Mouse (Mus musculus) right cerebral cortex, adult 2 months (tissue): ENCODE results near the gene Rnf126.
A peak's percentile ranks its signal among the peaks of the same experiment; 100 is the strongest.

Experiments
- DNase-seq, 2 experiments: peaks; one replicate each; pipeline ENCODE4 v3.0.0; 2021 to 2022; ENCODE audit warnings: low spot score in 2 of 2

The Rnf126 gene

DNA sequence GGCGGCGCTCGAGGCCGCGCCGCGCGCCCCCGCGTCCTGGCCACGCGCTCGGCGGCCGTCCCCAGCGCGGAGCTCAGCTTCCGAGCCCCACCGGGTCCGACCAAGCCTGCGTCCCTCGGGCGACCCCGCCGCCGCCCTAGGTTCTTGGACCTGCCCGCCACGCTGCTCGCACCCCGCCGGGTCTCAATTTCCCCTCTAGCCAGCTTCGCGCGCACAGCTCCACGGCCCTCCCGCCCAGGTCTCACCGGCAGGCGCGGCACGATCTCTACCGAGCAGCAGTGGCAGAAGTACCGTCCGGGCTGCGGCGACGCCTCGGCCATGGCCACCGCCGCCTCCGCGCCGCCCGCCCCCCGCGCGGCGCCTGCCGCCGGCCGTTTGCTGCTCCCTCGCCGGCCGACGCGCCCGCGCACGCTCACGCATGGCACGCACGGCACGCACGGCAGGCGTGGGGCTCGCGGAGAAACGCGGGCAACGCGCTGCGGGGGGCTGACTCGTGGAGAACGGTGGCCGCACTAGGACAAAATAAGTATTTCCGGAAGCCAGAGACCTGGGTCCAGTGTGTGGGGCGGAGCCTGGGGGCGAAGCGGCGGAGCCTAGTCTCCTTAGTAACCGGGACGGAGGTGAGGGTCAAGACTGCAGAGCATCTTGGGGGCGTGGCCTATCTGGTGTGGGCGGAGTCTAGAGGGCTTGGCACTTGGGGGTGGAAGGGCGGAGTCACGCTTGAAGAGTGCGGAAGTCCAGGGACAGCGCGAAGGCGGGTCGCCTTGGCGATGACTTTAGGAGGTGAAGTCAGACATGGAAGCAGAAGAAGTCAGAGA lies at the start of gene Rnf126:
Gene Rnf126 (minus strand): TSS at position 445 of the 818 bp plus-strand sequence.
- peak; percentile 98 to 99 for DNase-seq

DNA sequence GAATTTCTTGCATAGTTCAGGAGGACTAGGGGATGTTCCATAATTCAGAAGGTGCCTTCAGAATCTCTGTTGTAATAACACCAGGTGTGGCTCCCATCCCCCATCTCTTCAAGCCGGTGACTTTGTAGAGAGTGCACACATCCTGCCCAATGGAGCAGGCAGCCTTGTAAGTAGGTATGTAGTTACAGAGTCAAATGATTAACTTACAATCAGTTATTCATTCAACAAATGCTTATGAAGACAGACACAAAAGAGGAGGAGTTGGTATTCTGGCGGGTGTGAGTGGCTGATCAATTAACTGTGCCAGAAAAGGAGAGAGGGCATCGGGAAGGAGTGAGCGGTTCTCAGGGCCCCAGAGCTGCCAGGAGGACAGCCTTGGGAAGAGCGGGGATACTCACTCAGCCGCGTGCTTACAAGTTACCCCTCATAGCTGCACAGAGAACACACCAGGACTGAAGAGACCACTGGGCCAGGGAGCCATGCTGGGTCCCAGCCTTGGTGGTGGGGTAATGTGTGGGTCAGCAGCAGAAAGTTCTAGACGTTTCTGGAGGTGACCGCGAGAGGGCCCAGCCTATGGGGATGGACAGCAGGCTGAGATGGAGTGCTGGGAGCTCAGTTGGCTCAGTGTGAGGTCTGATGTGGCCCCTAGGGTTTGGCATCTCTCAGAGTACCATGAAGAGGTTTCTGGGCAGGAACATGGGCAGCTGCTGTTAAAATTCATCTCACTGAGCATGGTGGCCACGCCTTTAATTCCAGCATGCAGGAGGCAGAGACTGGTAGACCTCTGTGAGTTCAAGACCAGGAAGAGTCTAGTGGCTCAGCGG lies 49.1 kb upstream of the Rnf126 start:
- DNase-seq, result no peak

DNA sequence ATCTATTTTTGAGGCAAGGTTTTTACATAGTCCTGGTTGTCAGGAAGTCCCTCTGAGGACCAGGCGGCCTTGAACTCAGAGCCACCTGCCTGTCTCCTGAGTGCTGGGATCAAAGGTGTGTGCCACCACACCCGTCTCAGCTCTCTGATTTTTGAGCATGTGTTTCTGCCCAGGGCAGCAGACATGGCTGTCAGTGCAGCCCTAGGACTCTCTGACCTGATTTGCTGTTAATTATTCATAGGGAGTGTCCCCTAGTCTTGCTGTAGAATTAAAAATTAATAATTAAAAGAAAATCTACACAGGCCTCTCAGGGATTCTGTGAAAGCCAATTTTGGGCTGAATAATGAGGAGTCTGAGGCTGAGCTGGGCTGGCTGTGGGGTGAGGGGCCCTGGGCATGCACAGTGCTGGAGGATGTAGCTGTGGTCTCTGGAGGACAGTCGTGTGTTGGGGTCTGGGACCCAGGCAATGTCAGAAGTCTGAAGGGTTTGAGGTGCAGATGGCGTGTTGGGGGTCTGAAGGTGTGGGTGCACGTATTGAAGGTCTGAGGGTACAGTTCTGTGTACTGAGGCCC lies 47.6 kb upstream of the Rnf126 start:
- DNase-seq, result no peak

DNA sequence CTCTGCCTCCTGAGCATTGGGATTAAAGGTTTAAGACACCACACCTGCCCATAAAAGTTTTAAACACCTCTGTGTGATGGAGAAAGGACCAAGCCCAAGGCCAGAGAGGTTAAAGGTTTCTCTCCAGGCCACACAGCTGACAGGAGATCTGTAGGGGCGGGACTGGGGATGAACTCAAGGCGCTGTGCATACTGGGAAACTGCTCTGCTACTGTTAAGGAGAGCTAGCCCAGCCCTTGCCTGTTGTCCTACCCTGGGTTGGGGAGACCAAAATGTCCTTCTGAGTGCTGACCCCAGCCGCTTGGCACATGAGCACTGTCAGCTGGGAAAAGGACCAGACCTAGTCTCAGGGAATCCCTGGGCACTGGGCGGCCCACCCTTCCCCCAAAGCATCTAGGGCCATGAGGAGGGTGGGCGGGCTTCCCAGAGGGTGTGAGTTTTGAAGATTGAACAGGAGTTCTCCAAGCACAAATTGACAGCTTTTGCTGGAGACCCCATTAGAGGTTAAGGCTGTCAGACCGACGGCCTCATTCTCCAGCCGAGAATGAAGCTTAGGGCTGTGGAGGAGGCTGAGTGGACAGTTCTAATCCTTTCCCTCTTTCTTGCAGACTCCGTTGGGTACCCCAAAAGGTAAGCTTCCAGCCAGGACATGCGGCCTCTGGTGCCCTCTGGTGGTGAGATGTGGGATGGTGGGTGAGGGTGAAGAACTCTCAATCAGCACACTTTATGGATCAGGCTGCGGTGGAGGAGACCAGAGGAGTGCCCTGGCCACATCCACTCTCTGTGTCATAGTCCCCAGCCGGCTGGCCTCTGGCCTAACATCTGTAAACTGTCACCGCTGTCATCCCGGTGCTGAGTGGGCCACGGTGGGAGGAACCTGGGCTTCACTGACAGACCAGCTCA lies 45.2 kb upstream of the Rnf126 start:
- DNase-seq, result peak; percentile 87 to 94

DNA sequence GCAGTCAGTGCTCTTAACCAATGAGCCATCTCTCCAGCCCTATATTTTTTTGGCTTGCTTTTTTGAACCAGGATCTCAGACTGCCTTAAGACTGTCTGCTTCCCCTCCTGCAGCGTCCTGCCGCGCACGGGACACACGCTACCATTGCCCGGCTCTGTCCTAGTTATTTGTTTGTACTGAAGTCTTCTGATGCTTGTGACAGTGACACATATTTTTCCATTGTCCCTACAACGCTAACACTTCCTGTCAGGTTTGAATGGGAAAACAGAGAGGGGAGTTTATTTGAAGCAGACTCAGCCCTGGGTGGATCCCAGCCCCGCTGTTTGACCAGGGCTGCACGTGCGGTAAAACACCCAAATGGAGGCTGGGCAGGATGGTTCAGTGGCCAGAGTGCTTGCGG lies 42.0 kb upstream of the Rnf126 start:
- DNase-seq, result no peak

DNA sequence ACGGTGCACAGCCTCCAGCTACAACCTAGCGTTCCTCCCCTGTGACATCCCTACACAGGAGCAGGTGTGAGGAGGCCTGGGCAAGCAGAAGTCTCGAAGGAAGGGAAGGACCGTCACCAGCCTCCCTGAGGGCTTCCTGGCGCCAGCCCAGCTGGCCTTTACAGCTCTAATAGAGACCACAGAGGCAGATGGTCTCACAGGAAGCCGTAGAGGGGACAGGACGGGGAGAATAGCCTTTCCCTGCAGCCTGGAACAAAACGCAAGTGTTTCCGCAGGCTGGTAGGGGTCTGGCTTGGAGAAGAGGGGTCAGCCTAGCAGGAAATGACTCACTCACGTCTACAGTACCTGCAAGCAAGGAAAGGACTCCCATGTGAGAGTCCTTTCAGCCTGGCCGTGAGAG lies 41.1 kb upstream of the Rnf126 start:
- no peak for DNase-seq

DNA sequence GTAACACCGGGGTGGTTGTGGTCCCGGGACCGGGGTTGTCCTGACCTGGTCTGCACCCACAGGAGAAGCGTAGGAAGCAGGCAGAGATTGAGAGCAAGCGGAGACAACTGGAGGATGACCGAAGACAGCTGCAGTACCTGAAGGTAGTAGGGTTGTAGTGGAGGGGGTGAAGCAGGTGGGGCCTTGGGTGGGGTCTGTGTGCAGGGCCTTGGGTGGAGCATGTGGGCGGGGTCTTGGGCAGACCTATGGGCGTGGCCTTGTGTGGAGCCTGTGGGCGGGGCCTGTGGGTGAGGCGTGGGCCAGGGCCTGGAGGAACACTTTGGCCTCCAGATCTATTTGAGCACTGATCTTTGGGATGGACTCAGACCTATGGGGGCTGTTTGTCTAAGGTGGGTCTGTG lies 40.2 kb upstream of the Rnf126 start:
- DNase-seq, result no peak

DNA sequence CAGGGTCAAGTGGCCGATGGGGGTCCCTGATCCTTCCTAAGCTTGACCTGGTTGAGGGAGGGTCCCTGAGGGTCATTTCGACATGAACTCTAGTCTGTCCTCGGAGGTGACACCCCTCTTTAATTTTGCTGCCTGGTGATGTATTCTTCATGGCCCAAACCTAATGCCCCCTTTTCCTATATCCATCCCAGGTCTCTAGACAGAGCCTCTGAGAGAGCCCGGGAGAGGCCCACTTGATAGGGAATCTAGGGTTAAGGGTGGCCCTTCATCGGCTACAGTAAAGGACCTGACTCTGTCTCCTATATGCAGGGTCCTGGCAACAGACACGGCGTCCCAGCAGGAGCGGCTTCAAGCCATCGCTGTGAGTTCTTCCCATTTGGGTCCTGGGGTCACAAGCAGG lies 39.6 kb upstream of the Rnf126 start:
- no peak for DNase-seq

DNA sequence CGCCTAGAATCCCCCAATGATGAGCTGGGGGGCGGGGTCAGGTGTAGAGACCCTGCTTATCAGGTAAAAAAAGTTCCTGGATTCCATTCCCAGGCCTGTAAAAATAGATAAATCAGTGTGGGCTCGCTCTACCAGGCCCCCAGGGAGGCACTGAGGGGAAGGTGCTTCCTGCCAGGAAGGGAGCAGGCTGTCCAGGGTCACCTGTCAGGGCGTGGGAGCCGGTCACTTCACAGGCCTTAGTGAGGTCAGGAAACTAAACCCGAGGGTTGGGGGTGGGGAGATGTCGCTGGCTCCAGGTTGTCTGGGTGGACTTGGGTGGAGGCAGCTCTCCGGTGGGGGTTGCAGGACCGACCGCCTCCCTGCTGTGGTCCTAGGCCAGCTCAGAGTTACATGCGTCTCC lies 38.9 kb upstream of the Rnf126 start:
- no peak for DNase-seq

DNA sequence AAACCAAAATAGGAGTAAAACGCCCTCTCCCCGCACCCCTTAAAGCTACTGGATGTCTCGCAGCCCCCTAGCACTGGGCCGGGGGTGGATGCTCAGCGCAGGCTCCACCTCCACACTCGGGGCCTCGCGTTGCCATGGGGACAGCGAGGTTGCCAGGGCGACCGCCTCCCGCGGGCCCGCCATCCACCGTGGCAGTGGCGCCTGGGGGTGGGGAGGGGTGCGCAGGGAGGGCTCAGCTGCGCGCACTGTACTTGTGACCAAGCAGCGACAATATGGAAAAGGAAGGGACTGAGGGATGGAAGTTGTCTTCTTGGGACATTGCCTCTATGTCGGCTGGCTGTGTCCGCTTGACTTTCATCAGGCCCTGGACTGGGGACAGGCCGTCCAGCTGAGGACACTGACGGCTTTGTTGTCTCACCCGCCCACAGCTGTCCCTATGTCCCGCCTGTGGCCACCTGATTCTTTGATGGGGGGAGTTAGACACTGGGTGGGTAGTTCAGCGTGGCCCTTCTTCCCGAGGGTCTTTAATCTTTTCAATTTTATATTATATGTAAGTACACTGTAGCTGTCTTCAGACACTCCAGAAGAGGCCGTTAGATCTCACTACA lies 37.1 kb upstream of the Rnf126 start:
- peak; percentile 94 for DNase-seq

DNA sequence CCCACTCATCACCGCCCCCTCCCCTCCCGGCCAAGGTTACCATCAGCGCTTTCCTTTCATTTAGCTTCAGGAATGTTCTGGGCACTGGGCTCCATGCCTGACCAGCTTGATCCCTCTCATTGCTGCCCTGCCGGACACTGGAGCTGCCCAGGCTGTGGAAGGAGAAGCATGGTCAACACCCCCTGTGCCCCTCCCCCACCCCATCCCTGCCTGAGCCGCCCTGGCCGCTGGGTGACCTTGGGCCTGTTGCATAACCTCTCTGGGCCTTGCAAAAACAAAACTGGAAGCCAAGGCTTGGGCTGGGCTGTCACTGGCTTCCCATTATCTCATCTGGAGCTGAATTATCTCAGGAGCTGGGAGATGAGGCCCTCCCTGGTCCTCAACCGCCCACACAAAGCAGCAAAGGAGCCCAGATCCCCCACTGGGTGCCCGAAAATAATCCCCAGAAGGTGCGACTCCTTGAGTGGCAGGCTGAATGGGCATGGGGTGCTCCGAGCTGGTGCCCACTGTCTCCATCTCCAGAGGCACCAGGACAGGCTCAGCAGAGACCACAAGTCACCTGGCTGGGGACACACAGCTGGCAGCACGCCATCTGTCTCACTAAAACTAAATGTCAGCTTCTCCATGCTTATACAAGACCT lies 35.7 kb upstream of the Rnf126 start:
- peak in 1 of 2 experiments; percentile 54 for DNase-seq

DNA sequence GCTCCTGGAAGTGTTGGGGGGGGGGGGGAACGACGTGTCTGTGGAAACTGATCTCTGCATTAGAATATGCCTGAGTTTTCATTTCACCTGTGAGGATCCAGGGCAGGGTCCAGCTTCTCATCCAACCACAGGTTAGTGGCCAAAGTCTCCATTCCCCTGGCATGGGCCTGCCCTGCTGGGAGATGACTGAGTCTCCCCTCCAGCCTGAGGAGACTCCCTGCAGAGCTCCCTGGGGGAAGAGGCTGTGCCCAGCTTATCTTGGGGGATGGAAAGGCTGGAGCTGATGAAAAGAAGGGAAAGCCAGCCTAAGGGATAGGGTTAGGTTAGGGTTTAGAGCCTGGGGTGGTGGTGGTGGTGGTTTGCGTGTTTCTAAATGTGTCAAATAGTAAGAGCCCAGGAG lies 35.1 kb upstream of the Rnf126 start:
- DNase-seq, result no peak

DNA sequence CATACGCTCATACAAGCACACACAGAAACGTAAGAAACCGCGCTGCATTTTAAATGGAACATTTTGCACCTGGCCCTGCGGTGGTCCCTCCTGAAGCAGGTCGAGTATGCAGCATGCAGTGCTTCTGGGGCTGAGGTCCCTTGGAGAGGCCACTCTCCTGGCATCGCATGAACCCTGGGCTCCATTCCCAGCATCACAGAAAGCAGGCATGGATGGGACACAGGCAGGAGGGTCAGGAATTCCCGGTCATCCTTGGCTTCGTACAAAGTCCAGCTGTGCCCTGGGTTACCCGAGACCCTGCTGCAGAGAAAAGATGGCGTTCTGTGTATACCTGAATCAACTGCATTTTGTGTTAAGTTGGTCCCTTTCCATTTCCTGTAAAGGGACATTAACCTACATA lies 33.8 kb upstream of the Rnf126 start:
- no peak for DNase-seq

DNA sequence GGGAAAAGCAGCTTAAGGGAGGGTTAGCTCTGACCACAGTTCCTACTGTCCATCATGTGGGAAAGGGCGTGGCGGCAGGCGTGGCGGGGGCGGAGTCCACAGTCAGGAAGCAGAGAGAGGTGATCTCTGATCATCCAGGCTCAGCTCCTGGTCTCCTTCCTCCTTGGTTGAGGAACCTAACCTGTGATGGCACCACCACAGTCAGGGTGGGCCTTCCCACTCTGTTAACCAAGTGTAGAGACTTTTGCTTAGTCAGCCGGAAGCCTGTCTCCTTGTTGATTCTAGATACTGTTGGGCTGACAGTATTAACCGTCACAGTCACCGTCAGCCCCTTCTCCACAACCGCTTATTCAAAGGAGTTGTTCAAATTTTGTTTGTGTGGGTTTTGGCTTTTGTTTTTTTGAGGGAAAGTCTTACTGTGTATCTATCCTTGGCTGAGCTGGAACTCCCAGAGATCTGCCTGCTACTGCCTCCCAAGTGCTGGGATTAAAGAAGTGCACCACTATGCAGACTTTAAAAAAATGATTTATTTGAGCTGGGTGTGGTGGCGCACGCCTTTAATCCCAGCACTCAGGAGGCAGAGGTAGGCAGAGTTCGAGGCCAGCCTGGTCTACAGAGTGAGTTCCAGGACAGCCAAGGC lies 31.7 kb upstream of the Rnf126 start:
- no peak for DNase-seq

DNA sequence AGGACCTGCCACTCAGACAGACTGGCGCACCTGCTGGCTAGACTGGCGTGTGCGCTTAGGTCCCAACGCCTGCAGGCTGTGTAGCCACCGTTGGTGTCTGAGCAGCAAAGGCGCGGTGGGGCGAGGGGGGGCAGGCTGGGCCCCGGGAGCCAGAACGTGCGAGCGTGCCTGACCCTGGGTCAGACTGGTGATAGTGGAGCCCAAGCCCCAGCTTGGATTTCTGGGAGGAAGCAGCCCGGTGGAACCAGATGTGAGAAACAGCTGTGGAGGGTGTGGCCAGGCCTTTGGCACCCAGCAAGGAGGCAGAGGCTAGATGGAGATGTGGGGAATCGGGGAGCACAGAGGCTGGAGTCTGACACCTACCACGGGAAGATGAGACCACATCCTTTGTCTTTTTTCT lies 30.6 kb upstream of the Rnf126 start:
- no peak for DNase-seq

DNA sequence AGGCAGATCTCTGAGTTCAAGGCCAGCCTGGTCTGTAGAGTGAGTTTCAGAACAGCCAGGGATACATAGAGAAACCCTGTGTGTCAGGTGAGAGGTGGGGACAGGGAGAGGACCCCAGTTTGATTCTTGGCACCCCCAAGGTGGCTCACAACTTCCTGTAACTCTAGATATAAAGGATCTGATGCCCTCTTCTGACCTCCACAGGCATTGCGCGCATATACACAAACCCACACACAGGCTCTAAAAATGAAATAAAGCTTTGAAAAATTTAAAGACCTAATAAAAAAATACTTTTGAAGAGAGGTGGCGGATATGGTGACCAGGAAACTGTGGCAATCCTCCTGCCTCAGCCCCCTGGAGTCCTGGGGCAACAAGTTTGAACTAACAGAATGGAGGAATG lies 29.2 kb upstream of the Rnf126 start:
- no peak for DNase-seq

DNA sequence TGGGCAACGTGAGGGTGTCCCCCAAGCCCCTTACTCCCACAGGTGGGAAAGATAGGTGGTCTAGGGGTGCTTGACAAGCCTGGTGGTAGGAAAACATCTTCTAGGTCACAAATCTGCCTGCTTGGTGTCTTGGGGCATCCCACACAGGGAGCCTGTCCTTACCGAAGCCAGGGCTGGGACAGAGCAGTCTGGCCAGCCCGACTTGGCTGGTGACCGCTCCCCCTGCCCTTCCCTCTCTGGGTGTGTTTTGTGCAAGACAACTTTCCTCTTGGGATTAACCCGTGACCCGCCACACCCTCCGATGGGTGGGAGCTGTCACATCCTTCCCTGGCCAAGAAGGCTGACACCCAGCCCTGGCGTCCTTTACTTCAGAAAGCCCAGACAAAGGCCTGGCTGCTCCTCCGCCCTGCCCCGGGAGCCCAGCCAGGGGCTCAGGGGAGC lies 27.8 kb upstream of the Rnf126 start:
- DNase-seq, result peak in 1 of 2 experiments; percentile 41

DNA sequence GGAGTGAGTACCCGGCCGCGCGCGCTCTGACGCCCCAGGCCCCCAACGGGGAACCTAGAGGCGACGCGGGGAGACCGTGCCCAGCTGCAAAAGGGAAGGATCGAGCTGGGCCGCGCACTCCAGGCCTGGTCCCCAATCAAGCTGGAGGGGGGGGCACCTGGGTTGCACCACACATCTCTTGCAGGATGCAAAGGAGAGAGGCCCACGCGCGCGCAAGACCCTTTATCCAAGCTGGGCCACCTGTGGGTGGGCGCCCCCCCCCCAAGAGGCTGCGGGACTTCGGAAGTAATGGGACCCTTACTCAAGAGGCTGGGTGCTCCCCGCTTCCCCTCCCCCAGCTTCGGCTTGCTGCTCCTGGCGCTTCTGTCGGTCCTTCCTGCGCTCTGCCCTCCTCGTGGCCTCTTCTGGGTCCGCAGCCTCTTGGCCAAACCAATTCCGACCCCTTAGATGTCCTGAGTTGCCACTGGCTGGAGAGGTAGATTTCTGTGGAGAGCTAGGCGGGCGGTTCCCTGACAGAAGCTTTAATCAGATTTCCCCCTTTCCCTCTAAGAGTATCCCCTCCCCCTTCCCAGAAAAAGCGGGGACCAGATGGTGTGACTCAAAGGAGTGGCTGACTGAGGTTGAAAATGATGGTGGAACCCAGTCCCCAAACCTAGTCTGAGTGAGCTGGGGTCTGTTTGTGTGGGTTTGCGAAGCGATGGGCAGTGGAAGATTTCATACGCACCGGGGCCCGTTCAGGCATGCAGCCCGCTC lies 27.2 kb upstream of the Rnf126 start:
- peak; percentile 75 for DNase-seq

DNA sequence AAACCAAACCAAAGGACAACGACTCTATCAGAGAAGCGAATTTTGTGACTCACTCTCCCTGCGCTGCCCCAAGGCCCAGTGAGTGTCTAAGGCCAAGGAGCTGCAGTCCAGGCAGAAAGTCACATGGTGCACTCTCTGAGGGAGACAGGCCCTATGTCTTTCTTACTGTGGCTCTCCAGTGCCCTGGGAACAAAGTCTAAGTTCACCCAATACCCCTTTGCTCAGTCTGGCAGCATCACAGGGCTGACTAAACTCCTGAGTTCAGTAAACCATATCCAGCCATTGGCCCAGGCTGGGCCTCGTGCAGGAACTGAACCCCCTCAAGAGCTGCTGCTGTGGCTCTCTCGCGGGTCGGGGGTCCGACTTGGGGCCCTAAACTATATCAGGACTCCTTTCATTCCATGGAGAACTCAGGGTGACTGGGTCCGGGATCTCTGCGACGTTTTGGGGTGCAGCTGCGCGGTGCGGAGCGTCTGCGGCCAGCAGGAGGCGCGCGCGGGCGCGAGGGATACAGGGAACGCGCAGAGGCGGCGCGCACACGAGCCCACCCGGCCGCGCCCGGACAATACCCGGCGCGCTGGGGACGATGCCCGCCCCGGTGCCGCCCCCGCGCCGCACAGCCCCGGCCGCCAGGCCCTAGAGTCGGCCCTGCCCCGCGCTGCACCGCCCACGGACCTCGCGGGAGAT lies 26.4 kb upstream of the Rnf126 start, which contains the start of gene Palm:
Gene Palm (plus strand): TSS at position 522 of the 687 bp plus-strand sequence.
- DNase-seq, result peak; percentile 83 to 86
